Mouse (Mus musculus): ENCODE data around the gene Kdm1a.

Gene Kdm1a

DNA sequence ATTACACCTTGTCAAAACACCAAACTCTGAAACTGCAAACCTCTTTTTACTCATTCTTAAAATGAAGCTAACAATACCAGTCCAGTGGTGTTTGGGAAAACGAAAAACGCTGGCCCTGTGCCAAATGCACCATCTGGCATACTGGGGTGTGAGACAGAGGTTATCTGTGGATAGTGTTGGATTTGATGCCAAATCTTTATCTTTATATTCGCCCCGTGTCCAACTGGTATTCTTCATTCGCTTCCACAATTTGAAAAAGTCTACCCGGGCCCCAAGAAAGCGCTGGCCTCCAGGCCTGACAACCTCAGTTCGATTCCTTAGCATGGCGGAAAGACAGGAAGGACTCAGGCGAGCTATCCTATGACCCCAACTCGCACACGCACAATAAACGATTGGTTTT is 1.0 kb downstream of the Kdm1a start:
- DNase-seq: peak; percentile 17

DNA sequence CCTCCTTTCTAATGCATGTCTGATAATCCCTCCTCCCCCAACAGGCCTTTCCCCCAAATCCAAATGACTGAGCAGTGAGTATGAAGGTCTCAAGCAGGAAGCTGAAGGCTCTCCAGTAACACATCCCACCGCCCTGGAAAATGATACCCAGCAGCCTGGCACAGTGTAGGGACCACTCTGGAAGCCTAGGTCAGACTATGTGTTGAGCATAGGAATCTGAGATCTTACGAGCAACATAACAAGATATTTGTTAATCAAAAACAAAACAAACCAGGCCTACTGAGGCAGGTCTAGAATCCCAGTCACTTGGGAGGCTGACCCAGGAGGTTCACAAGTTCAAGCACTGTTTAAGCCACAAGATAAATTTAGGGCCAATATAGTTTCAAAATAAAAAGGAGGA is 2.0 kb downstream of the Kdm1a start:
- no peak for DNase-seq

DNA sequence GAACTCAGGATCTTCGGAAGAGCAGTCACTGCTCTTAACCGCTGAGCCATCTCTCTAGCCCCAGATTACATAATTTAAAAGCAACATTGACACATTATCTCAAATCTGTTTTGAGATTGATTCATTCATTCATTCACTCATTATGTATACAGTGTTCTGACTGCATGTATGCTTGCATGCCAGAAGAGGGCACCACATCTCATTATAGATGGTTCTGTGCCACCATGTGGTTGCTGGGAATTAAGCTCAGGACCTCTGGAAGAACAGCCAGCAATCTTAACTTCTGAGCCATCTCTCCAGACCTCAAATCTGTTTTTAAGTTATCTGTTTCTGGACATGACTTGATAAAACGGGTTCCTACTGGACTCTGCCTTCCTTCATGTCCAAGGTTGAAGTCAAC is 2.7 kb downstream of the Kdm1a start:
- no peak for DNase-seq

DNA sequence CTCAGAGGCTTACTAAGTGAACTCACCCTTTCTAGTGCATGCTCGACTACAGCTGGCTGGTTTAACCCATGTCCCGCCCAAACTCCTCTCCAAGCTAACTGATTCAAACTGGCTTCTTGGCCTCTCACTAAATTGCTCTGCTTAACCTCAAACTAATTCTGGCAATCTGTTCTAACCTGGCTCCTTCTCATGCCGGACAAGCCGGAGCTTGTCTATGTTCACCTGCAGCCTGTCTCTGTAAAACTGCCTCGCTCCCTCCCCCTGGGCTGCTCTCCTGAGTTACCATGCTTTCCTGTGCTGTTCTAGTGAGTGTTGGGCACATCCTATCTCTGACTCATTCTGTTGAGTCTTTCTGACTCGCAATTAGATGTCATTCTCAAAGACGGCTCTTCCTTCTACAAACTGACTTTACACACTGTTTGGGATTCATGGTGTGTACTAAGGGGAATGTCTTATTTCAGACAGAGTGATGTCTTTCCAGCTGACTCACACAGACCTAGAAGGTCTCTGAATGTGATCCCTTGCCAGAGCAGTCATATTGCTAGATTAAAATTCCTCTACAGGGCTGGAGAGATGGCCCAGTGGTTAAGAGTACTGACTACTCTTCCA is 4.2 kb downstream of the Kdm1a start:
- no peak for DNase-seq

DNA sequence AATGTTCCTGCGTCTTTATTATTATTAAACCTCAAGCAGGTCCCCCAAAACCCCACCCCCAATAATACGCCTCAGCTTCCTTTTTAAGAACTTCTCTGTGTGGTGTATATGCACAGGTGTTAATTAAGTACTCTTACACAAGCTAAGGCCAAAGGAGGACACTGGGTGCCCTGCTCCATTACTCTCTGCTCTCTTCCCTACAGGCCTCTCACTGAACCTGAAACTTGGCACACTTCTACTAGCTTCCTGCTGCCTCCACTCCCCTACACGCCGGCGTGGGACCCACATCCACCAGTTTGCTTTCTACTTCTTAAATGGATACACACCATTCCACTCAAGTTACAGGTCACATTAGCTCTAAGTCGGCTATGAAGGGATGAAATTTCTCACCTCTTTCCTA is 7.3 kb downstream of the Kdm1a start:
- peak; percentile 34 for DNase-seq

DNA sequence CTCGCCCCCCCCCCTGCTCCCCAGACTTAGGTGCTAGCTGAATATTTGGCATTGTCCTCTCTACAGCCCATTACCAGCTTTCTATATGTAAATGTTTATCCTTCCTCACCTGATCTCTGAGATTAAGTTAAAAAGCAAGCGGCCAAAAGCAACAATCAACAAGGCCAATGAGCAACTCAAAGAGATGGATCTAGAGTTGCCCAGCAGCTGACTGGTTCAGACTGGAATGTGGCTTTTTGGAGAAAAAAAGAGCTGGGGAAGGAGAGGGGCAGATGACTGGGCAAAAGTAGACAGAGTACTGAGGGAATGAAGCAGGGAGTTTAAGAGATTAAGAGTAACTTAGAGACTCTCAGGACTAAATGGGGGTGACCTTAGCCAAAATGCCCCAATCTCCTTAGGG is 8.5 kb downstream of the Kdm1a start:
- DNase-seq: no peak

DNA sequence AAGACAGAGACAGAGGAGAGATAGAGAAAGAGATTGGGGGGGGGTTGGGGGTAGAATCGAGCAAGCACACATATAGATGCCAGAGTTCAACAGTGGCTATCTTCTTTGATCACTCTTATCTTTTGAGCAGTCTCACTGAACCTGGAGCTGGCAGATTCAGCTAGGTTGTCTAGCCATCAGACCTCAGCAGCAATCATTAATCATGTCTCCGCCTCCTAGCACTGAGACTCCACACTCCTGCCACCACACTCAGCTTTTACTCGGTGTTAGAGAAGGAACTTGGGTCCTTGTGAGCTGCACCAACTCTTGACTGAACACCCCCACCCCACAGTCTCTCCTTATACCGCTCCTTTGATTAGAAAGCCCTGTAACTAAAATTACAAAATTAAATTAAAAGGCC is 10.4 kb downstream of the Kdm1a start:
- no peak for DNase-seq

DNA sequence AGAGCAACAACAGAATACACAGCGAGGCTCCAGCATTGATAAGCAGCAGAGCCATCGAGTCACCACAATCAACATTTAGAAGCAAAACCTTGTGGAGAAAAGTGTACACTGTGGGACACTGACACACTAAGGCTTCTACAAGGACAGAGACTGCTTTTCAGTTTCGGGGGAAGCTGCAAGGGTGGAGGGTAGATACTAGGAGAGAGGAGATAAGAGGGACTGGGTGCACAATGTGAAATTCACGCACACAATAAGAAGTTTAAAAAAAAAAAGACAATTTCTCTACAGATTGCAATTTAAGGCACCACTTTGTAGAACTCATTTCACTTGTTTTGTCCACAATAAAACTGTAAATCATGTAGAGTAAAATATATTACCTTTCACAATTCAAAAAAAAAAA is 14.5 kb downstream of the Kdm1a start:
- DNase-seq: no peak

DNA sequence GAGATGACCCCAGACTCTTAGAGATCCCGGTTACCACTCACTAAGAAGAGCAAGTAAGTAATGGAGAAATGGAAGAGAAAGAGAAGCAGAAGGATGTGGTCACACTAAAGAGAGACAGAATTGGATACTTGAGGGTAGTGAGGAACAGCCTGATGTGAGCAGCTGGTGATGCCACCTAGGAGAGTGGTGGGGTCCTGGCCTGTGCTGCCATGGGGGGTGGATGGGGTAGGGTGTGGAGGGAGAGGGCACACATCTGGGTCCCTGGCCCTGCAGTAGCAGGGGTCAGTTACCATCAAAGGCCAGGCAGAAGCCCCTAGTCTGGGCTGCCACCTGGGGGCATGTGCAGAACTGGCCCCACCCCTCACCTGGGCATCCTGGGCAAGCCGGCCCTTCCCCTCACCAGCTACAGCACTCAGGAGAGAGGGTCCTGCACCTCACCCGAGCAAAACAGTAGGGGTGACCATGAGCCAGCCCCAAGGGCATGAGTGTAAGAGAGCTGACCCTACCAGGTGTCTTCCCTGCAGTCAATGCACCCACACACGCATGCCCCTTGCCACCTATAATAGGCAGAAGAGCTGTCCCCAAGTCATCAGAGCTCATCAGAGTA is 15.2 kb downstream of the Kdm1a start:
- DNase-seq: no peak

DNA sequence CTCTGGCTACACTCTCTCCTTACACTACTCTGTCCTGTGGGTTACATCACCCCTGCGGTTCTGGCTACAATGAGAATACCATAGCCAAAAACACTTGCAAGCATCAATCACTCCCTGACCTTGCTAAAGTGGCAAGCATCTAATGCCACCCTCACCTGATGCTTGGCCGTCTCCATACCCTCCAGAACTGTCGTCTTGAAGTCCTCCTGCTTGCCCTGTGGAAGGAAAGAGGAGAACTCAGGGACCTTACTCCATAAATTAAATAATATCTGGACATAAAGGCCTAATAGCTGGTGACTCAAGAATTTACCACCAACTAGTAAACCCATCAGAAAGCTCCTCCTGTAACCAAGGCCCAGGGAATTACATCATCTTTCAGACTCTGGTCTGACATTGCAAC is 20.6 kb downstream of the Kdm1a start:
- no peak for DNase-seq

DNA sequence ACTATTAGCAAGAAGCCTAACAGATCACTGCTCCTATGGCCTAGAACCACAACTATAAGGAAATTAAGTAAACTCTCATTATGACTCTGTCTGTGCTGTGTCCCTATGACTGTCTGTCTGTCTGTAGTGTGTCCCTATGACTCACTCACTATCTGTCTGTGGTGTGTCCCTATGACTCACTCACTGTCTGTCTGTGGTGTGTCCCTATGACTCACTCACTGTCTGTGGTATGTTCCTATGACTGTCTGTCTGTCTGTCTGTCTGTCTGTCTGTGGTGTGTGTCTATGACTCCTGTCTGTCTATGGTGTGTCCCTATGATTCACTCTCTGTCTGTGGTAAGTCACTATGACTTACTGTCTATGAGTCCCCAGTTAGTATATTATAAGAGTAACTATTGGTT is 32.5 kb downstream of the Kdm1a start:
- no peak for DNase-seq

DNA sequence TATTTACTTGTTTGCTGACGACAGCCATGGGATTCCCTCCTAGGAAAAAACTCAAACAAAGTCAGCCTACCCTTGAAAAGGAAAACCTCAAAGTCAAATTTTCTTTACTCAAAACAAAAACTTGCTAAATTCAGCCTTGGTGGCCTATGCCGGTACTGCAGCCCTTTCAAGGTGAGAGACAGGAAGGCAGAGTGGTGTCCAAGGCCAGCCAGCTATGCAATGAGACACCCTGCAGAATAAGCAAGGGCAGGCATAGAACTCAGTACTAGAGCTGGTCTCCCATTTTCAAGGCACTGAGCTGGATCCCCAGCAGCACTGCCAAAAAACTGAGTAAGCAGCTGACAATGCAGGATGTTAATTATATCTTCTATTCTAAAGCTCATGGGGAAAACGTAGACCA is 33.9 kb downstream of the Kdm1a start:
- no peak for DNase-seq

DNA sequence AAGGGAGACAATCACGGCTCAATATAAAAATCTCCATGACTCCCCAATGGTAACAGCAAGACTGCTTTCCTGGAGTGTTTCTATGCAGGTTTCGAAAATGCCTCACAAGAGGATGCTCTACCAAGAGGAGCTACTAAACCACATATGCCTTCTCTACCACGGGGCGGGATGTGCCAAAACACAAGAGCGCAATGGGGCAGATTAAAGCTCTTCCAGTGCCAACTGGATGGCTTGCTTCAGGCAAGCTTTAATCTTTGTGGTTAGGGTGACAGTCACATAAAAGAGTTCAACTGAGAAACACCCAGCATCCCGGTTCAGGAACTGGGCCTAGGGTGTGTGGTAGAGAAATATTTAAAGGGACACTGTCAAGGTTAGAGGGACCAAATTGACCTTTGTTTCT is 39.8 kb downstream of the Kdm1a start:
- no peak for DNase-seq

DNA sequence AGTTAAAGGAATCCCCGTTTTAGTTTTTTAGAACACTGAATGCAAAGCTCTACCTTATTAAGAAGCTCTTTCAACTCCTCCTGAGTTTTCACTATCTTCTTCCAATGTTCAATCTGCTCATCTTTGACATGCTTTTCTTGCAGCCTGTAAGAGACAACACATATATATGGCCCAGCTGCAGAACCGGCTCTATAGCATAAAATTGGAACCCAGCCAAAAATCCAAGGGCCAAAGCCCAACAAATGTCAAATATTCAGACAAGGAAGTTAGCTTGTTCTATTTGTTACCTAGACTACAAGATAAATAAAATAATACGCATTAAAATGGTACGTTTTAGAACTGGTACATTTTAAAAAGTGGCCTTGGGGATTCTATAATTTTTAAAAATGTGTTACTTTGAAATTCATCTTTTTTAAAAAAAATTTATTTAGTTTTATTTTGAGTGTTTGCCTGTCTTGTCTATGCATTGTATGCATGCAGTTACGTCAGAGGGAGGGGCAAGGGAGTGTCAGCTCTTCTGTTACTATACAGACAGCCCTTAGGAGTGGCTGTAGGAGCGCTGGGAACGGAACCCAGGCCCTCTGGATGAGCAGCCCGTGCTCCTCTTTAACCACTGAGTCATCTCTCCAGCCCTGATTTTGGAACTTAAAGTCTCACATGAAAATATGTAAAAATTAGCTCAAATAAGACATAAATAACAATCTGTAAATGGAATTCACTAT is 42.1 kb downstream of the Kdm1a start:
- DNase-seq: no peak

DNA sequence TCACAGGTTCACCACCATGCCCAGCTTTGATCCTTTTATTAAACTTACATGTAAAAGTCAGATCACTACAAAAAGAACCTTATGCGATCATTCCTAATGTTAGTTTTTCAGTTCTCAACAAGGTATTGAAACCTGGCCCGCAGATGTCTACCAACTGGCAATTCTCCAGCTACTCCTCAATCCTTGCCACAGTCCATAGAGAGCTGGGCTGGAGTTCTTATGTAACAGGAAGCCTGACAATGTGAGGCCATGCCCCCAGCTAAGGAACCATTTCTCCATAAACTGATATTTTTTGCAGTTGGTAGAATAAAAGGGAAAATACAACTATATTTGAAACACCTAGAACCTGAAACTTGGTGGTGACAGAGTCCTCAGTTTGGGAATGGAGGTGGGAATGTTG is 42.8 kb downstream of the Kdm1a start:
- no peak for DNase-seq

DNA sequence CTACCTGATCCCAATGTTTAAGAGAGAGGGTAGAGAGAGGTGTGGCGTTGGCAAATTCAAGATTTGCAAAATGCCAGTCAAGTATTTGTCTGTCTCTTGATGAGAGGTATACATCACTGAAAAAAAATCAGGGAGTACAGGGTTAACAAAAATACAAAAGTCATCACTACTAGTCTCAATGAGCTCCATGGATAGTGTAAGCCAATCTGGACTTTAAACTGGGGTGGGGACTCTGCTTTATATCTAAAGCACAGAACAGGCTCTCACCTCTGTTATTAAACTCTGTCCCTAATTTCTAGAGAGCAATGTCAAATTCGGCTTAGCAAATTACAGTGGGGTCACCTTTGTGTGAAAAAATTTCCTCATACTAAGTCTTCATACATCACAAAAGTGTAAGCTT is 44.9 kb downstream of the Kdm1a start:
- DNase-seq: no peak

DNA sequence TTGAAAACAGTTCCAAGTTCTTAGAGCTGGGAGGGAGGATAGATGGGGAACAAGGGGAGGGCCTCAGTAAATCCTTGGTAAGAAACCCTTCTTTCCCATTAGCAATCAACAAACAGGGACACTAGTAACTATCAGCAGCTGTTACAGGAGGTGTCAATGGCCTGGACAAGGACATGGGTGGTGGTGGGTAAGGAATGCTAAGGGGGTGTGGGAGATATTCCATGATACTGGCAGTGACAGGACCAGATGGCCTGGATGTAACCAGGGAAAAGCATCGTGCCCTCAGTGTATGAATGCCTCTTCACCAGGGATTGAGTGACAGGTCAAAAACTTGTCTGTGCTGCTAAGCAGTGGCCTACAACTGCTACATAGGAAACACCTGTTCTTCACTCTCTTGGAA is 49.4 kb downstream of the Kdm1a start:
- no peak for DNase-seq

DNA sequence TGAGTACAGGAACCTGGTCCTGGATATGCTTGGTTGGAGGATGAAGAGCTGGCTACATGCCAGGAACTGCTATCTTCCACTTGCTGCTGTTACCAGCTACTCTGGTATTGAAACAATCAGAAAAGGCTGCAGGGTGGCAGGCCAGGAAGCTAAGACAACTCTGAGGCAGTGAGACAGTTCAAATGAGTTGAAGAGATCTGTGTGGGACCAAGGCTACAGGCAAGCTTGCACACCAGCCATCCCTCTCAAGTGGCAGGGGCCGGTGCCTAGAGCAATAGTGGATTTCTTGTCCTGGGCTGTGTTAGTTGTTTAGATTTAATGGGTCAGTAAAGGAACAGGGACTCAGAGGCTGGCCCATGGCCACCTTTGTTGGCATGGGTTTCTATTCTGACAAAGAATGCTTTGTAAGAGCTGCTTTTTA is 54.1 kb downstream of the Kdm1a start:
- no peak for DNase-seq

DNA sequence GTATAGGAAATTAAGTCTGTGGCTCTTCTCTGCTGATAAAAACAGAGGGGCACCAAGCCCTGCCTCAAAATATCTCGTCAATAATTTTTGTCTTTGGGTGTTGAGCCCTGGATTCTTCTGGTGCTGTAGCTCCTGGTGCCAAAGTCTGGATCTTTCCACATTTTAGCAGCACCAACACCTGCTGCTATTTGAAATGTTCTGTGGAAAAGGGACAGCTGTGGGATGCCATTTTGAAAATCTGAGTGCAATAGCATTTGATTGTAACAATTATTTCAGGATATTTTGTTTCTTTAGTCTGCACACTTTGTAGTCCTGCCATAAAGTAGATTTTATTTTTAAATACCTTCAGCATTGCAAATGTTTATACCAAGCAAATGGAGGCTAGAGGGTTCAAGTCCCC is 54.8 kb downstream of the Kdm1a start:
- DNase-seq: no peak

DNA sequence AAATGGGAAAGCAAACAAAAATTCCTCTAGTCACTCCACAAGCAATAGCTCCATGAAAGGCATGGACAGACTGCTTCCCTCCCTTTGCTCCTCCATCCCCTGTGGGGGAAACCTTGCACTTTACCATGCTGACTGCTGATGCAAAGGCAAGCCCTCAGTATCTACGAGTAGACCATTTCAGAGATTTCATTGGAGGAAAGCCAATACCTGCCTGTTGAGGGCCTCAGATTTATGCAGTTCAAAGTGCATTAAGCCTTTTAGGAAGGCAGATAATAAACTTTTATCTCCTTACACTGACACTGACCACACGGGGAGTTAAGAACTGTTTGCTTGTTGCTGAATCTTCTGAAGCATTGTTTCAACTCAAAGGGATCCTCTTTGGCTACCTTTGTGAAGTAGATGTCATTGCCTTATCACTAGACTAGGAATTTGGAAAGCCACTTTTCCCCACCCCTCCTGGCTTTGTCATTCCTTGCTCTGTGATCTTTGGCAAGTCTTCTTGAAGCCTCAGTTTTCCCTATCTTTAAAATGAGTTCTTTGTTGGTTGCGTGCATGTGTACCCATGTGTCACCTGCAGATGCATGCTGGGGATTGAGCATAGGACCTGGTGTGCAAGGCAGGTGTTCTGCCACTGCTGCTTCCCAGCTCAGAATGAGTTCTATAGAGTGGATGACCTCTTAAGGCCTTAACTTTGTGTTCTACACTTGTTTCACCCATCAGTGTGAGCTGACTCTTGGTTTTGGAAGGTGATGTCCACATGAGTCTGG is 56.1 kb downstream of the Kdm1a start:
- DNase-seq: no peak

DNA sequence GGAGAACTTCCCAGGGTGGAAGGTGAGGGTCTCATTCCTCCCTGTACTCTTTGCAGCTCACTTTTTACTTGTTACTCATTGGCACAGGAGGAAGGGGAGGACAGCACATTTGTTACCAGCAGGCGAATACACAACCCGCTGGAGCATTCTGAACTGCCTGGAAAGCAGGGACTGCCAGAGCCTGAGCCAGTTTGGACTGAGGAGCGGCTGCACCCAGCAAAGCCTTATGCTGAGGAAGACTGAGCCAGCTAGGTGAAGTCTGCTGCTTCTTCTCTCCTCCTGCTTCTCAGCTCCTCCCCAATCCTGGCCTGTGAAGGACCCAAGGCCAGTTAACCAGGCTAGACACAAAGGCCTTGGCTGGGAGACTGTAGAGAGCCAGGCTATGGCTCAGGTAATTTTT is 57.4 kb downstream of the Kdm1a start:
- no peak for DNase-seq

DNA sequence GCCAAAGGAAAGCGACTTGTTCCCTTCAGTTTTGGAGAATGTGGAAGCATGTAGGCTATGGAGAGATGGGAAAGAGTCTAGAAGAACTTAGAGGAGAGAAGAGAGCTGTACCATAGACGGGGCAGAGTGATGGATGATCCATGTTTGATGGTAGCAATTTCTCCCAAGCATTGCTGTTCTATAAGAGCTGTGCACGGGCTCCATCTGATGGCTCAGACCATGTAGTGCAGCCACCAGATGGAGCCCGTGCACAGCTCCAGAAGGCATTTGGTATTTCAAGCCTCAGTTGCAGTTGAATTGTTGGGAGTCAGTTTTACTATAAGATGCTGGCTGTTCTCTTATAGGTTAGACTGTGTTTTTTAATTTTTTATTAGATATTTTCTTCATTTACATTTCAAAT is 76.1 kb downstream of the Kdm1a start:
- DNase-seq: no peak

DNA sequence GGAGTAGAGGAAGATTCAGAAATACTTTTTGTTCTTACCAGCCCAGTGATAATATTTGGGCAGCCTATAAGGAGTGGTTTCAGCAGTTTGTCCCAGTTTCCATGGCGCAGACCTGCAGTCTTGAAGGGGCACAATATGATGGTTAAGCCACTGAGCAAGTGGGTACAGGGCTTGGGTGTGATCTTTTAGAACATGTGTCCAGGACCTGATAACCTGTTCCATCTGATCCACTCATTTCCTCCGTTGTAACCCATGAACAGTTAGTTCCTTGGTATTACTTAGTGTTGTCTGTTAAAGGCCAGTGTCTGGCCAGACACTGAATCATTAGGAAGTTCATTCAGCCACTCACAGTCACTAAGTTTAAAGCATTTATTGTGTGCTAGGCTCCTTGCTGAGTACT is 78.2 kb downstream of the Kdm1a start:
- no peak for DNase-seq

DNA sequence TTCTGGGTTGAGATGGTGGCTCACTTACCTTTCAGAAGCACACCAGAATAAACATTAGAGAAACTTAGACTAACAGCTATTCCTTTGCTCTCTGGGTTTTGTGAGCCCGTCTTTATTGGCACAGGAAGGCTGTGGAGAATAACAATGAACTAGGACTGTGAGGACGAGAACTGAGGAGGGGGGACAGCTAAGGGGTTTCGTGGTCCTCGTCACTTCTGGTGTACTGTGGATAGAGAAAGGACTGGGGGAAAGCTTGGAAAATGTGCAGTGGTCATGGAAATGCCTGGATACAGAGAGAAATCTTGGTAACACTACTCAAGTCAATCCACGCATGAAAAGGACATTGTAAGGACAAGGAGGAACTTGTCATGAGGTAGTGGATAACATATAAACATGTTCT is 80.6 kb downstream of the Kdm1a start:
- no peak for DNase-seq
